Mouse (Mus musculus) embryonic fibroblast, embryonic 13.5 days (primary cell): ENCODE measurements at regions not wholly inside any gene's neighbourhood (a gene's known extent, or its start where the extent isn't known, plus 50 kb on each side); places are given as distances from the start of the nearest gene placed in this dataset.

Experiments used
- CTCF ChIP-seq: IDR thresholded peaks from 2 replicates; pipeline ENCODE4 v1.5.1; 2011; ENCODE audit warnings: mild to moderate bottlenecking, control low read depth, low read length, moderate library complexity, borderline replicate concordance; ENCODE audit not compliant: insufficient read depth
- POLR2A ChIP-seq: IDR thresholded peaks from 2 replicates; pipeline ENCODE4 v1.6.1; 2011; ENCODE audit warnings: low read depth, mild to moderate bottlenecking, control low read depth, low read length, moderate library complexity

- TF ChIP-seq POLR2A, result no peak
- no peak for TF ChIP-seq CTCF
These were observed 71.7 kb upstream of the Dlg1 start for GRCm38 (mm10) chr16:31591565-31591964.
